Mouse (Mus musculus): ENCODE results near the gene Tapbp.

DNA sequence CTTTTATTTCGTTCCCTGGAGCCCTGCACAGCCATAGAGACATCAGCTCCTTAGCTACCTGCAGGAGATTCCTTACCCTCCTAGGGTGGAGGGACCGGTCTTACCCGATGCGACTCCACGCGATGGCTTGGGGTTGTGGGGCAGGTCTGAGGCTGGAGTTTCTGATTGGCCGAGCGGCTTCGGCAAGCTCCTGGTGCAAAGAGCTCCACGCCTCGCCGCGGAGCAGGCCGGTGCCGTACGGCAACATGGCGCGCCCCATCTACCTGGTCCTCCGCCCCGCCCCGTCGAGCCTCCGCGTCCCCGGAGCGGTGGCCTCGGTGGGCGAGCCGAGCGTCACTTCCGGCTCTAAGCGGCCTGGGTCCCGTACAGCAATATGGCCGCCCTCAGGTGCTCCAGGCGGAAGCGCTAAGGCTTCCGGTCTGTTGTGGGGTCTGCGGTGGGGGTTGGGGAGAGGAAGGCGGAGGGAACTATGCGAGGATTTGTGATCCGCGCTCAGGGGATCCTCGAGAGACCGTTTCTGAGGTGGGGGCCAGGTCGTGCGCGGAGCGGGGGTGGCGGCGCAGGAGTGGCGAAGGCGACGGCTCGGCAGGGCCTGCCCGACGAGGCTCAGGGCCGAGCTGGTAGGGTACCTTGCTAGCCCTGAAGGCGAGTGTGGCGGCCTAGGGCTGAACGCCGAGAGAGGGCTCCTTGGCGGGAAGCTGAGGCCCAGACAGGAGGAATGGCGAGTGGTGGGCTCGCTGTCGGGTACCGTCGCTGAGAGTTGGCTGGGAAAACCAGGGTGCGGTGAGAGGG lies 6.4 kb upstream of the Tapbp start, which contains the start of gene Daxx:
- no peak for TF ChIP-seq CTCF (IDR thresholded peaks at IDR 0.05; ENCODE audit: control insufficient read depth, insufficient read depth, insufficient read length)
- TF ChIP-seq USF1 (IDR thresholded peaks at IDR 0.05; ENCODE audit: low read depth): no peak
- TF ChIP-seq CEBPB (IDR thresholded peaks at IDR 0.05; ENCODE audit: low read depth): no peak
- peak; percentile 19 for TF ChIP-seq MAX (IDR thresholded peaks at IDR 0.05)
- TF ChIP-seq MYOD1 (IDR thresholded peaks at IDR 0.05; ENCODE audit: control insufficient read depth, insufficient read length, low read depth): no peak
- no peak for TF ChIP-seq MYOG (IDR thresholded peaks at IDR 0.05; ENCODE audit: control insufficient read depth, extremely low read depth, insufficient read length)
